Mouse (Mus musculus) kidney, adult 2 months (tissue): Measurements from ENCODE around the gene Cdk5rap3.

Experiments used
- CTCF ChIP-seq: fragments of 200-500 bp; conservative IDR thresholded peaks from 2 replicates; pipeline ENCODE4 v1.5.1; 2011; ENCODE audit warnings: low read depth, mild to moderate bottlenecking, control low read depth, low read length, moderate library complexity, mixed read lengths; ENCODE audit not compliant: insufficient read depth, insufficient read length
- POLR2A ChIP-seq: fragments of 200-500 bp; IDR thresholded peaks from one replicate; pipeline ENCODE4 v1.6.1; 2011; ENCODE audit warnings: low read depth, low read length, control low read depth

DNA sequence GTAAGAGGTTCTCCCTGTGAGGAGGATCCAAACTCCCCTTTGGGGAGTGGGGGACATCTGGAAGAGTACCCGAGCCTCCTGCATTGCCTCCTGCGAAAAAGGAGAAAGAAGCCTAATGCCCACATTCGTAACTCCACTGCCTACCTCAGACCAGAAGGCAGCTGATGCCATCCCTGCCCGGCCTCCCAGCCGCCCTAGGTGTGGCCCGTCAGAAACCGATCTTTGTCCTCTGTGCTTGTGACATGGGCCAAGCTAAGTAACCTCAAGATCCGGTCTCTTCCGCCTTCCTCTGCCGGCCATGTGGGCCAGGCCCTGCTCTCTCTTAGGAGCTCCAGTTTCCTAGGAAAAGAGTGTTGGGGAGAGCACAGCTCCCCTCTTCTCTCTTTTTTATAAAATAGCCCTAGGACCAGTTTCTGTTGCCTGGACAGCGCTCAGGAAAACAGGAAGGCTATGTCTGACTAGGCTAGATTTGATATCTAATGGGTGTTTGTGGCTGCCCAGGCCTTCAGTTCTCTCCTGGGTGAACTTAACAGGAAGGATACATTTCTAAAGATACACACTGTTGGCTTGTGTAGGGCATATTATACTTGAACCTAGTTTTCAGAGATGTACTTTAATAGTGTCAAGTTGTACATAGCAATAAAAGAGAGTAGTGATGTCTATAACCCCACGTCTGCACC is 9.3 kb upstream of the Cdk5rap3 start:
- no peak for TF ChIP-seq POLR2A
- TF ChIP-seq CTCF = no peak
